Mouse (Mus musculus) embryonic fibroblast, embryonic 13.5 days (primary cell): Measurements from ENCODE around the gene Vmn2r85.

ENCODE experiments used
- CTCF ChIP-seq: IDR thresholded peaks from 2 replicates; pipeline ENCODE4 v1.5.1; 2011; ENCODE audit warnings: mild to moderate bottlenecking, control low read depth, low read length, moderate library complexity, borderline replicate concordance; ENCODE audit not compliant: insufficient read depth
- POLR2A ChIP-seq: IDR thresholded peaks from 2 replicates; pipeline ENCODE4 v1.6.1; 2011; ENCODE audit warnings: low read depth, mild to moderate bottlenecking, control low read depth, low read length, moderate library complexity

DNA sequence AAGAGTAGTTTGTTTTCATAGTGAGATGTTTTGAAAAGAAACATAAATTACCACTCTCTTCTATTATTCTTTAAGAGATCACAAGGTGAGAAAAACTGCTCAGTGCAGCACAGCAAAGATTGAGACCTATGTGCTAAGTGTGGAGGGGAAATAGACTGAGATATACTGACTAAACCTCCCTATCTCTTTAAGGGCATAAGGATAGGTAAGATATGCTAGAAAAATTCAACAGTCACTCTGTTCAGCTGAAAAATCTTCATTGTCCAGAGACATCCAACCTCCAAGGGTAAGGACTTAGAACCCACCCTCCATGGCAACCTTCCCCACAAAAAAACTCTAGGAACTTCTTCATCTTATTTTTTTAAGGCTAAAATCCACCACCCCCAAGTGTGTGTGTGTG lies 64.7 kb downstream of the Vmn2r85 start:
- TF ChIP-seq CTCF (no peak), POLR2A (no peak)
